Mouse (Mus musculus) CH12.LX (cell line): ENCODE results near the gene AC170998.1.

Experiments
- CTCF ChIP-seq, 2 experiments: IDR thresholded peaks in 1 of 2; conservative IDR thresholded peaks in 1 of 2; 2 replicates each; pipeline ENCODE4 v1.5.1; 2011 to 2012; ENCODE audit warnings: low read depth in 2 of 2, low read length in 2 of 2, improper control_type of control experiment in 1 of 2, inconsistent platforms in 1 of 2, mild to moderate bottlenecking in 1 of 2, moderate library complexity in 1 of 2
- ELF1 ChIP-seq: IDR thresholded peaks from 2 replicates; pipeline ENCODE4 v1.6.1; 2014; ENCODE audit warnings: low read depth, mild to moderate bottlenecking, inconsistent platforms, low read length, improper control_type of control experiment
- ETS1 ChIP-seq: conservative IDR thresholded peaks from 2 replicates; pipeline ENCODE4 v1.6.1; 2012; ENCODE audit warnings: low read depth, mild to moderate bottlenecking, inconsistent platforms, low read length, improper control_type of control experiment, moderate library complexity
- GABPA ChIP-seq: IDR thresholded peaks from 2 replicates; pipeline ENCODE4 v1.6.1; 2012; ENCODE audit warnings: low read depth, low read length, improper control_type of control experiment, inconsistent platforms; ENCODE audit not compliant: insufficient replicate concordance
- POLR2A ChIP-seq: IDR thresholded peaks from 2 replicates; pipeline ENCODE4 v1.6.1; 2011; ENCODE audit warnings: low read depth, mild to moderate bottlenecking, improper control_type of control experiment, low read length
- POLR2AphosphoS2 ChIP-seq: IDR thresholded peaks from 2 replicates; pipeline ENCODE4 v1.6.1; 2011; ENCODE audit warnings: low read depth, low read length, improper control_type of control experiment
- RCOR1 ChIP-seq: conservative IDR thresholded peaks from 2 replicates; pipeline ENCODE4 v1.6.1; 2012; ENCODE audit warnings: low read depth, mild to moderate bottlenecking, inconsistent platforms, low read length, improper control_type of control experiment
- ZC3H11A ChIP-seq: IDR thresholded peaks from 2 replicates; pipeline ENCODE4 v1.6.1; 2012; ENCODE audit warnings: low read depth, mild to moderate bottlenecking, inconsistent platforms, low read length, improper control_type of control experiment
- ZMIZ1 ChIP-seq: IDR thresholded peaks from 2 replicates; pipeline ENCODE4 v1.6.1; 2012; ENCODE audit warnings: low read depth, mild to moderate bottlenecking, inconsistent platforms, low read length, improper control_type of control experiment

- no peak for TF ChIP-seq ETS1
- no peak for TF ChIP-seq POLR2A
- no peak for TF ChIP-seq ZMIZ1
- no peak for TF ChIP-seq ELF1
- no peak for TF ChIP-seq ZC3H11A
- no peak for TF ChIP-seq GABPA
- no peak for TF ChIP-seq CTCF (conservative IDR thresholded peaks at IDR 0.05 in 1 of 2, IDR thresholded peaks at IDR 0.05 in 1 of 2; ENCODE audit: low read depth in 2 of 2, low read length in 2 of 2)
- TF ChIP-seq POLR2AphosphoS2: no peak
- no peak for TF ChIP-seq RCOR1
These were observed 42.3 kb upstream of the AC170998.1 start for GRCm38 (mm10) chr17:28683601-28684000.
